Mouse (Mus musculus) brain, embryonic 14.5 days (tissue): ENCODE measurements around the gene Pla2g4f. TPM values are rescaled to one million over a fixed set of nuclear protein-coding genes. Genes with fewer than 3 reads are reported as not detected.
A peak's percentile ranks its signal among the peaks of the same experiment; 100 is the strongest.

Source experiments
- DNase-seq: peaks from one replicate; pipeline ENCODE4 v3.0.0-alpha.2; 2011; ENCODE audit warnings: low read depth
- CTCF ChIP-seq: fragments of 200-500 bp; IDR thresholded peaks from 2 replicates; pipeline ENCODE4 v1.5.1; 2012; ENCODE audit warnings: inconsistent platforms, mild to moderate bottlenecking, moderate library complexity, borderline replicate concordance; ENCODE audit not compliant: insufficient read depth, insufficient read length; ENCODE audit errors: extremely low read depth
- POLR2A ChIP-seq: fragments of 200-500 bp; IDR thresholded peaks from 2 replicates; pipeline ENCODE4 v1.6.1; 2012; ENCODE audit warnings: mild to moderate bottlenecking, inconsistent platforms, borderline replicate concordance; ENCODE audit not compliant: poor library complexity, insufficient read depth, insufficient read length, severe bottlenecking; ENCODE audit errors: extremely low read depth
- polyA plus RNA-seq: library from polyadenylated mRNA; depleted of rRNA; stranded (reverse); fragments of >200 nt; gene quantifications from 2 replicates; pipeline ENCODE4 v1.2.3, GENCODE M21; 2012

Gene Pla2g4f
- polyA plus RNA-seq, 1 experiment = 0.07 TPM

GRCm38 (mm10) chr2:120304113-120304512 lies 9.9 kb downstream of the Pla2g4f start:
- TF ChIP-seq POLR2A = no peak
- TF ChIP-seq CTCF = no peak
- DNase-seq = no peak

GRCm38 (mm10) chr2:120301076-120301475 lies 12.9 kb downstream of the Pla2g4f start:
- no peak for DNase-seq
- TF ChIP-seq POLR2A (no peak), CTCF (no peak)

GRCm38 (mm10) chr2:120299866-120300265 lies 14.1 kb downstream of the Pla2g4f start:
- TF ChIP-seq POLR2A (no peak), CTCF (no peak)
- no peak for DNase-seq

GRCm38 (mm10) chr2:120296160-120296559 lies 17.8 kb downstream of the Pla2g4f start:
- no peak for DNase-seq
- TF ChIP-seq CTCF = no peak
- no peak for TF ChIP-seq POLR2A

GRCm38 (mm10) chr2:120291471-120292078 lies 22.4 kb downstream of the Pla2g4f start:
- no peak for DNase-seq
- TF ChIP-seq POLR2A (no peak), CTCF (no peak)

GRCm38 (mm10) chr2:120288995-120289394 lies 25.0 kb downstream of the Pla2g4f start, which contains the start of gene Pla2g4d:
Pla2g4d (minus strand) TSS chr2:120289197.
- TF ChIP-seq CTCF (no peak), POLR2A (no peak)
- DNase-seq = no peak

- DNase-seq = no peak
- no peak for TF ChIP-seq POLR2A
Observed at GRCm38 (mm10) chr2:120288401-120288800, 25.6 kb downstream of the Pla2g4f start.

GRCm38 (mm10) chr2:120285639-120286038 lies 28.3 kb downstream of the Pla2g4f start:
- DNase-seq = no peak
- TF ChIP-seq POLR2A (no peak), CTCF (no peak)

GRCm38 (mm10) chr2:120284705-120285104 lies 29.3 kb downstream of the Pla2g4f start:
- TF ChIP-seq CTCF (no peak), POLR2A (no peak)

GRCm38 (mm10) chr2:120284094-120284493 lies 29.9 kb downstream of the Pla2g4f start:
- TF ChIP-seq POLR2A (no peak), CTCF (no peak)
- no peak for DNase-seq

More at GRCm38 (mm10) chr2:120284705-120285104, 29.3 kb downstream of the Pla2g4f start:
- DNase-seq = no peak

GRCm38 (mm10) chr2:120283550-120283949 lies 30.4 kb downstream of the Pla2g4f start:
- TF ChIP-seq CTCF (no peak), POLR2A (no peak)
- no peak for DNase-seq

GRCm38 (mm10) chr2:120281221-120281620 lies 32.7 kb downstream of the Pla2g4f start:
- DNase-seq = no peak
- peak; percentile 13; the same call in 1 of the 2 replicates for TF ChIP-seq CTCF
- TF ChIP-seq POLR2A = no peak

GRCm38 (mm10) chr2:120279961-120280360 lies 34.0 kb downstream of the Pla2g4f start:
- no peak for TF ChIP-seq POLR2A
- TF ChIP-seq CTCF = peak; percentile 90
- peak; percentile 64 for DNase-seq
